Mouse (Mus musculus) limb, embryonic 15.5 days (tissue): Measurements from ENCODE around the gene Ndufs7. TPM values are rescaled to one million over a fixed set of nuclear protein-coding genes. Genes with fewer than 3 reads are reported as not detected.

Source experiments
- ATAC-seq: fragments of 200-750 bp; cut with Nextera tagmentation; 2 replicates; pipeline ENCODE4 v1.8.0; 2017; ENCODE audit warnings: low read depth, moderate TSS enrichment; ENCODE audit not compliant: insufficient number of reproducible peaks, low FRiP score, low TSS enrichment
- H3K27ac ChIP-seq: fragments of 300-500 bp; sonication (generic); 2 replicates; pipeline ENCODE4 v1.5.1; 2015; ENCODE audit warnings: moderate library complexity, mild to moderate bottlenecking, inconsistent platforms
- H3K27me3 ChIP-seq: fragments of 300-500 bp; sonication (generic); 2 replicates; pipeline ENCODE4 v1.6.1; 2015; ENCODE audit warnings: inconsistent platforms
- H3K36me3 ChIP-seq: fragments of 300-500 bp; sonication (generic); 2 replicates; pipeline ENCODE4 v1.6.1; 2015; ENCODE audit warnings: inconsistent platforms
- H3K4me1 ChIP-seq: fragments of 300-500 bp; sonication (generic); 2 replicates; pipeline ENCODE4 v1.6.1; 2015; ENCODE audit warnings: inconsistent platforms
- H3K4me2 ChIP-seq: fragments of 300-500 bp; sonication (generic); 2 replicates; pipeline ENCODE4 v1.6.1; 2015; ENCODE audit warnings: mild to moderate bottlenecking, inconsistent platforms
- H3K4me3 ChIP-seq: fragments of 300-500 bp; sonication (generic); 2 replicates; pipeline ENCODE4 v1.5.1; 2015; ENCODE audit warnings: mild to moderate bottlenecking, inconsistent platforms
- H3K9ac ChIP-seq: fragments of 300-500 bp; sonication (generic); 2 replicates; pipeline ENCODE4 v1.6.1; 2015; ENCODE audit warnings: inconsistent platforms
- H3K9me3 ChIP-seq: fragments of 300-500 bp; sonication (generic); 2 replicates; pipeline ENCODE4 v1.6.1; 2016; ENCODE audit warnings: inconsistent platforms
- WGBS: fragments of 180-500 bp; shearing (Covaris S2); methylation state at CpG from one replicate; pipeline ENCODE4 v1.1.7; 2015; 5-methylcytosine and 5-hydroxymethylcytosine counted together
- polyA plus RNA-seq: library from polyadenylated mRNA; unstranded; fragments of >200 nt; fragmentation: Nextera tagmentation; extraction: Ambion mirVana; gene quantifications from 2 replicates; pipeline ENCODE4 v1.2.1, GENCODE M21; 2015

Ndufs7 gene
- polyA plus RNA-seq, 1 experiment from 2014 or later, result 301 TPM

- peak overlapping the region; percentile 82 for H3K4me2 ChIP-seq
- peaks cover 42% of the 10 kb centered on the region for H3K4me1 ChIP-seq
- ATAC-seq, result no peak
- H3K4me3 ChIP-seq, result peak overlapping the region; percentile 82
- 0% methylated on average over 14 of the region's 14 CpGs for WGBS
- H3K9me3 ChIP-seq, result no peaks in the 10 kb centered on the region
- no peaks in the 10 kb centered on the region for H3K27me3 ChIP-seq
- H3K27ac ChIP-seq, result peak overlapping the region; percentile 96
- peaks cover 25% of the 10 kb centered on the region for H3K36me3 ChIP-seq
- H3K9ac ChIP-seq, result 0 out of 2 replicates have a peak overlapping the region, but pooled peaks have one; percentile 7
Measured at GRCm38 (mm10) chr10:80226071-80226415, 22.9 kb upstream of the Ndufs7 start.

GRCm38 (mm10) chr10:80226416-80227165 lies 22.3 kb upstream of the Ndufs7 start, which contains the start of gene Mum1:
Mum1 (plus strand) TSS chr10:80226434.
- peak; percentile 98 for ATAC-seq
- no peaks in the 10 kb centered on the region for H3K9me3 ChIP-seq
- peak within 1 kb of the TSS; percentile 82 for H3K4me2 ChIP-seq
- H3K4me3 ChIP-seq, result peak within 1 kb of the TSS; percentile 82
- H3K27ac ChIP-seq, result peak within 1 kb of the TSS; percentile 96
- peaks cover 29% of the 10 kb centered on the region for H3K36me3 ChIP-seq
- peaks cover 43% of the 10 kb centered on the region for H3K4me1 ChIP-seq
- 0% methylated on average over 51 of the region's 75 CpGs for WGBS
- H3K9ac ChIP-seq, result peak within 1 kb of the TSS; percentile 88
- no peaks in the 10 kb centered on the region for H3K27me3 ChIP-seq

DNA sequence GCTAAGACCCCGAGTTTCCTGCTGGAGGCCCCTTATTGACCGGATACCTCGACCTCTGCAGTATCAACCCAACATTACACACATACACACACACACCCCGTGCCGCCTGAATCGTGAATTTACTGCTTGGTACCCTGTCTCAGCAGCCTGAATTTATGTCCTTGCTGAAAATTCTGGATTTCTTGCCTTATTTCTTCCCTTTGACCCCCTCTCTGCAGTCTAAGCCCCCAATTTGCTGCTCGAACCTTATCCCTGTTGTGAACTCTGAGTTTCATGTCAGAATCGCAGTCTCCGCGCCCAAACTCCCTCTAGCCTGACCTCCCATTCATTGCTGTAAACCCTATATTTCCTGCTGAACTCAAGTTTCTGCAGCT lies 21.8 kb upstream of the Ndufs7 start:
- H3K4me1 ChIP-seq, result peaks cover 48% of the 10 kb centered on the region
- WGBS, result 4% methylated on average over 10 of the region's 10 CpGs
- peaks cover 35% of the 10 kb centered on the region for H3K36me3 ChIP-seq
- H3K27me3 ChIP-seq, result no peaks in the 10 kb centered on the region
- ATAC-seq, result no peak
- no peaks in the 10 kb centered on the region for H3K9me3 ChIP-seq
- H3K4me2 ChIP-seq, result peak overlapping the region; percentile 82
- peak overlapping the region; percentile 82 for H3K4me3 ChIP-seq
- peak overlapping the region; percentile 96 for H3K27ac ChIP-seq
- H3K9ac ChIP-seq, result peak overlapping the region; percentile 88

GRCm38 (mm10) chr10:80227877-80228775 lies 20.8 kb upstream of the Ndufs7 start:
- H3K4me2 ChIP-seq, result peak overlapping the region; percentile 82
- peak overlapping the region; percentile 82 for H3K4me3 ChIP-seq
- peaks cover 56% of the 10 kb centered on the region for H3K4me1 ChIP-seq
- no peaks in the 10 kb centered on the region for H3K9me3 ChIP-seq
- H3K27me3 ChIP-seq, result no peaks in the 10 kb centered on the region
- peak overlapping the region; percentile 88 for H3K9ac ChIP-seq
- peaks cover 45% of the 10 kb centered on the region for H3K36me3 ChIP-seq
- H3K27ac ChIP-seq, result peak overlapping the region; percentile 96
- ATAC-seq, result no peak
- WGBS, result 38% methylated on average over 15 of the region's 15 CpGs

GRCm38 (mm10) chr10:80236145-80236825 lies 12.6 kb upstream of the Ndufs7 start:
- no peak overlapping the region for H3K9ac ChIP-seq
- H3K36me3 ChIP-seq, result peaks cover 100% of the 10 kb centered on the region
- no peak overlapping the region for H3K4me3 ChIP-seq
- no peaks in the 10 kb centered on the region for H3K27me3 ChIP-seq
- WGBS, result 96% methylated on average over 13 of the region's 13 CpGs
- no peak for ATAC-seq
- no peak overlapping the region for H3K4me2 ChIP-seq
- H3K4me1 ChIP-seq, result peaks cover 17% of the 10 kb centered on the region
- H3K27ac ChIP-seq, result no peak overlapping the region
- H3K9me3 ChIP-seq, result no peaks in the 10 kb centered on the region

GRCm38 (mm10) chr10:80237020-80237419 lies 11.9 kb upstream of the Ndufs7 start:
- Histone ChIP-seq H3K4me1 (peaks cover 12% of the 10 kb centered on the region), H3K9me3 (no peaks in the 10 kb centered on the region), H3K4me2 (no peak overlapping the region), H3K36me3 (peaks cover 99% of the 10 kb centered on the region), H3K4me3 (no peak overlapping the region), H3K27me3 (no peaks in the 10 kb centered on the region), H3K9ac (no peak overlapping the region), H3K27ac (no peak overlapping the region)
- no peak for ATAC-seq
- 85% methylated on average over 4 of the region's 4 CpGs for WGBS

DNA sequence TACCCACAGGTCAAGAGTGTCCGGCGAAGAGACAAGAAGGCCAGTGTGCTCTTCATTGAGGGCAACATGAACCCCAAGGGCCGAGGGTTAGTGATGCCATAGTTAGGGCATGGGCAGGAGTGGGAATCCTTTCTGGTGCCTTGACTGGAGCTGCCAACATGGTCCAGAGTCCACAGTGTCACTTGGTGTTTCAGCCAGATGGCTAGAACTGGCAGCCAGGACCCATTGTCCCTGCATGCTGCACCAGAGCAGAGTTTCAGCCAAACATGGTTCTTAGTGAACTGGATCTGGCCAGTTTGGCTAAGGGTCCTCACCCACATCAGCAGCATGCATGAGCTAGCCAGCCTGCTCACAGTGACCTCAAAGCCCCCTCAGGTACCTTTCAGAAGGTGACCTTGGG lies 10.6 kb upstream of the Ndufs7 start:
- H3K27ac ChIP-seq, result no peak overlapping the region
- H3K4me3 ChIP-seq, result no peak overlapping the region
- peaks cover 1% of the 10 kb centered on the region; the same call in 1 of the 2 replicates for H3K4me1 ChIP-seq
- H3K27me3 ChIP-seq, result no peaks in the 10 kb centered on the region
- H3K9ac ChIP-seq, result no peak overlapping the region
- 90% methylated on average over 3 of the region's 3 CpGs for WGBS
- H3K4me2 ChIP-seq, result no peak overlapping the region
- no peaks in the 10 kb centered on the region for H3K9me3 ChIP-seq
- peaks cover 99% of the 10 kb centered on the region for H3K36me3 ChIP-seq
- ATAC-seq, result no peak

DNA sequence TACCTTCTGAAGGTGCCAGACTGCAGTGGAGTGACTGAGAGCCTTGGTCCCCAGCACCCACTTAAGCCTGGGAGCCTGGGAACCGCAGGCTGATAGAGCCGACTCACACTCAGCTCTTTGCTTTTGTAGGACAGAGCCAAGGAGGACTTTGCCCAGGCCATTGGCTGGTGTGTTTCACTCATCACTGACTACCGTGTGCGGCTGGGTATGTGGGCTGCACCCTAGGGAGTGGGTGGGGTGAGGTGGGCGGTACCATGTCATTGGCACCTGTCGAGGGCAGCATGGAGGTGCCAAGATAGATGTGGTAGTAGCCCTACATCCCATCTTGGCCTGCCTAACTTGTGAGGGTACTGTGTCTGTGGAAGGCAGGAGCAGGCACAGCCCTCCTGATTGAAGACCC lies 9.1 kb upstream of the Ndufs7 start:
- WGBS, result 80% methylated on average over 6 of the region's 6 CpGs
- Histone ChIP-seq H3K9me3 (no peaks in the 10 kb centered on the region), H3K4me1 (no peaks in the 10 kb centered on the region), H3K9ac (no peak overlapping the region), H3K4me2 (no peak overlapping the region), H3K4me3 (no peak overlapping the region), H3K27ac (no peak overlapping the region), H3K36me3 (peaks cover 99% of the 10 kb centered on the region), H3K27me3 (no peaks in the 10 kb centered on the region)
- ATAC-seq, result no peak

GRCm38 (mm10) chr10:80242088-80242487 lies 6.8 kb upstream of the Ndufs7 start:
- ATAC-seq, result no peak
- 70% methylated on average over 9 of the region's 9 CpGs for WGBS
- Histone ChIP-seq H3K4me2 (no peak overlapping the region), H3K36me3 (peaks cover 76% of the 10 kb centered on the region), H3K27me3 (no peaks in the 10 kb centered on the region), H3K4me3 (no peak overlapping the region), H3K9ac (no peak overlapping the region), H3K9me3 (no peaks in the 10 kb centered on the region), H3K4me1 (peaks cover 10% of the 10 kb centered on the region), H3K27ac (peak overlapping the region; percentile 14; the same call in 1 of the 2 replicates)

DNA sequence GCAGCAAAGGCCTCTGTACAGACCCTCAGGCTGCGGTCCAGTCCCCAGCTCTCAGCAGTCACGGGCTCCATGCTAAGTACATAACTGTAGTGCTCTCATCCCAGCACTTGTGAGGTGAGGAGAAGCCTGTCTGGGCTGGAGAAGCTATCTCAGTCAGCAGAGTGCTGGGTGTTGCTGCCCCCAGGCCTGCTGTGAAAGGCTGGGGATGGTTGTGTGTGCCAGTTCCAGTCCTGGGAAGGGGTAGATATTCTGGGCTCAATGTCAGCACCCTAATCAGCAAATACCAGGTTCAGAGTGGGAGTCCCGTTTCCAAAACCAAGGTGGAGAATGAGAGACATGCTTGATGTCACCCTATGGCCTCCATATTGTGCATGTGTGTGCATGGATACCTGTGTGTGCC lies 6.3 kb upstream of the Ndufs7 start:
- Histone ChIP-seq H3K4me2 (no peak overlapping the region), H3K4me1 (peaks cover 10% of the 10 kb centered on the region), H3K27me3 (no peaks in the 10 kb centered on the region), H3K9me3 (no peaks in the 10 kb centered on the region), H3K36me3 (peaks cover 71% of the 10 kb centered on the region), H3K27ac (no peak overlapping the region), H3K9ac (no peak overlapping the region), H3K4me3 (no peak overlapping the region)
- 93% methylated on average over 3 of the region's 3 CpGs for WGBS
- no peak for ATAC-seq

GRCm38 (mm10) chr10:80244791-80245399 lies 4.0 kb upstream of the Ndufs7 start:
- Histone ChIP-seq H3K4me3 (no peak overlapping the region), H3K9me3 (no peaks in the 10 kb centered on the region), H3K36me3 (peaks cover 48% of the 10 kb centered on the region), H3K4me2 (no peak overlapping the region), H3K27me3 (no peaks in the 10 kb centered on the region), H3K27ac (no peak overlapping the region), H3K9ac (no peak overlapping the region), H3K4me1 (peaks cover 16% of the 10 kb centered on the region)
- 27% methylated on average over 5 of the region's 5 CpGs for WGBS
- no peak for ATAC-seq
